Mouse (Mus musculus) midbrain, postnatal 0 days (tissue): ENCODE measurements around the gene Slc41a3. TPM values are rescaled to one million over a fixed set of nuclear protein-coding genes. Genes with fewer than 3 reads are reported as not detected.
"Not testable (repeated sequence)": the region's sequence is repeated elsewhere in the genome, so short reads cannot be mapped to it uniquely, and the experiment has no call there.

Experiments used
- ATAC-seq: fragments of 200-750 bp; cut with Nextera tagmentation; 2 replicates; pipeline ENCODE4 v1.8.0; 2017; ENCODE audit warnings: moderate number of reproducible peaks, mild to moderate bottlenecking, moderate TSS enrichment, moderate library complexity; ENCODE audit not compliant: low FRiP score
- DNase-seq: peaks from one replicate; pipeline ENCODE4 v3.0.0-alpha.2; 2015; ENCODE audit warnings: low spot score
- H3K27ac ChIP-seq: fragments of 300-500 bp; sonication (generic); 2 replicates; pipeline ENCODE4 v1.5.1; 2014; ENCODE audit warnings: low read depth, mild to moderate bottlenecking, low read length, mixed read lengths
- H3K27me3 ChIP-seq: fragments of 300-500 bp; sonication (generic); 2 replicates; pipeline ENCODE4 v1.6.1; 2014; ENCODE audit warnings: low read length, control low read depth, mixed read lengths; ENCODE audit not compliant: insufficient read depth
- H3K36me3 ChIP-seq: fragments of 300-500 bp; sonication (generic); 2 replicates; pipeline ENCODE4 v1.6.1; 2014; ENCODE audit warnings: low read length, control low read depth, mixed read lengths; ENCODE audit not compliant: insufficient read depth
- H3K4me1 ChIP-seq: fragments of 300-500 bp; sonication (generic); 2 replicates; pipeline ENCODE4 v1.6.1; 2014; ENCODE audit warnings: mild to moderate bottlenecking, control low read depth, antibody characterized with exemption, low read length, mixed read lengths; ENCODE audit not compliant: insufficient read depth
- H3K4me2 ChIP-seq: fragments of 300-500 bp; sonication (generic); 2 replicates; pipeline ENCODE4 v1.6.1; 2014; ENCODE audit warnings: low read depth, mild to moderate bottlenecking, low read length, mixed read lengths; ENCODE audit not compliant: poor library complexity, severe bottlenecking
- H3K4me3 ChIP-seq: fragments of 300-500 bp; sonication (generic); 2 replicates; pipeline ENCODE4 v1.5.1; 2014; ENCODE audit warnings: low read depth, mild to moderate bottlenecking, low read length, moderate library complexity
- H3K9ac ChIP-seq: fragments of 300-500 bp; sonication (generic); replicated peaks from 2 replicates; pipeline ENCODE4 v1.6.1; 2014; ENCODE audit warnings: mild to moderate bottlenecking, low read length, moderate library complexity, mixed read lengths; ENCODE audit not compliant: poor library complexity, severe bottlenecking
- H3K9me3 ChIP-seq: fragments of 300-500 bp; sonication (generic); 2 replicates; pipeline ENCODE4 v1.6.1; 2016; ENCODE audit warnings: low read length, control low read depth
- CTCF ChIP-seq: IDR thresholded peaks from 2 replicates; pipeline ENCODE4 v1.5.1; 2016; ENCODE audit warnings: antibody characterized with exemption, mild to moderate bottlenecking
- WGBS: fragments of 180-500 bp; shearing (Covaris S2); extraction: QIAGEN DNeasy Blood & Tissue Kit; methylation state at CpG from one replicate; pipeline ENCODE4 v1.1.7; 2014; 5-methylcytosine and 5-hydroxymethylcytosine counted together
- polyA plus RNA-seq: library from polyadenylated mRNA; unstranded; fragments of >200 nt; fragmentation: Nextera tagmentation; extraction: Ambion mirVana; gene quantifications from 2 replicates; pipeline ENCODE4 v1.2.1, GENCODE M21; 2015
- total RNA-seq: library from RNA; depleted of rRNA; stranded (reverse); fragments of >200 nt; gene quantifications from 2 replicates; pipeline ENCODE4 v1.2.3, GENCODE M21; 2014

Slc41a3 gene
- total and polyA plus RNA-seq, 2 experiments from 2014 or later = 14.4 to 14.8 TPM

DNA sequence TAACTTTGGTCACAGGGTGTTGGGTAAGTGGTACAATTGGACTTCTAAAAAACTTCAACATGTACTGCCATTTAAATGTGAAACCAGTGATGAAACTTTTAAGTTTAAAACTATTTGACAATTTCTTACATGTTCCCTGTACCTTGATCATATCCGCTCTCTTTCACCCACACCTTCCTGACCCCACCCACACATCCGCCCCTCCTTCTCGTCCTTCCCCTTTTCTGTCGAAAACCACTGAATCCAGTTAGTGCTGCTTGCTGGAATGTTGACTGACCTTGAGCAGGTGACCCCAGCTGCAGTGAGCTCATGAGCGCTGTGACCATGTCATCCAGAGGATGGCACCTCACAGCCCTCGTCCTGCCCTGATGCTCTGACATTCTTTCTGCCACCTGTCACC, 25.0 kb downstream of the Slc41a3 start:
- H3K9ac ChIP-seq = no peak overlapping the region
- 92% methylated on average over 6 of the region's 6 CpGs for WGBS
- no peak overlapping the region for H3K4me2 ChIP-seq
- TF ChIP-seq CTCF = no peak
- no peaks in the 10 kb centered on the region for H3K9me3 ChIP-seq
- H3K36me3 ChIP-seq = no peaks in the 10 kb centered on the region
- no peak overlapping the region for H3K27ac ChIP-seq
- DNase-seq = no peak
- H3K27me3 ChIP-seq = no peaks in the 10 kb centered on the region
- H3K4me3 ChIP-seq = no peak overlapping the region
- H3K4me1 ChIP-seq = no peaks in the 10 kb centered on the region
- ATAC-seq = no peak

DNA sequence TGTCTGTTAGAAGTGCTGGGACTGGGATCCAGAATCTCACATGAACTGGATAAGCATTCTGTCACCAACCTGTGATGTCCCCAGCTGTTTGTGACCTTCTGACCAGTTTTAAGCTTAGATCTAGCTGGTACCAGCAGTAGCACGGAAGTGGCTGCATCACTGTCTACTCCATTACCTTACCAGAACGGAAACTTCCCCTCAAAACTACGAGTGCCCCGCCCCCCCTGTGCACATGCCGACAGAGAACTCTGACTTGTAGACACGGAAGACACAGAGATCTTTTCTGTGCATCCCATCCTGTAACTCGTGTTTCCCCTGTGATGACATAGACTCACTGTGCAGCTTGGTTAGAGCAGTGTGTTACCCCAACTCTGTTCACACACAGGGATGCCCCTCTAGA, 25.9 kb downstream of the Slc41a3 start:
- ATAC-seq = no peak
- no peaks in the 10 kb centered on the region for H3K27me3 ChIP-seq
- 93% methylated on average over 7 of the region's 7 CpGs for WGBS

DNA sequence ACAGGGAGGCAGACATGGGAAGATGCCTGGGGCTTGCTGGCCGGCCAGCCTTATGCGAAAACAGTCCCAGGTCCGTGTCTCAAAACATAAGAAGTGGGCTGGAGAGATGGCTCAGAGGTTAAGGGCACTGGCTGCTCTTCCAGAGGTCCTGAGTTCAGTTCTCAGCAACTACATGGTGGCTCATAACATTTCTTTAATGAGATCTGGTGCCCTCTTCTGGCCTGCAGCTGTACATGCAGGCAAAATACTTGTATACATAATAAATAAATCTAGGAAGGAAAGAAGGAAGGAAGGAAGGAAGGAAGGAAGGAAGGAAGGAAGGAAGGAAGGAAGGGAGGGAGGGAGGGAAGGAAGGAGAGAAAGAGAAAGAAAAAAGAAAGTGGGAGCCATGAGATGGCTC, 28.0 kb downstream of the Slc41a3 start:
- TF ChIP-seq CTCF = peak; percentile 51
- 79% methylated on average over 3 of the region's 3 CpGs for WGBS
- DNase-seq, H3K4me2 ChIP-seq, H3K9me3 ChIP-seq, H3K9ac ChIP-seq, H3K36me3 ChIP-seq, ATAC-seq, H3K4me3 ChIP-seq, H3K4me1 ChIP-seq, H3K27me3 ChIP-seq, H3K27ac ChIP-seq: not testable (repeated sequence)

More for the DNA sequence above, 25.9 kb downstream of the Slc41a3 start:
- DNase-seq = no peak
- TF ChIP-seq CTCF = no peak
- Histone ChIP-seq H3K27ac (no peak overlapping the region), H3K36me3 (no peaks in the 10 kb centered on the region), H3K9ac (no peak overlapping the region), H3K9me3 (no peaks in the 10 kb centered on the region), H3K4me2 (no peak overlapping the region), H3K4me1 (no peaks in the 10 kb centered on the region), H3K4me3 (no peak overlapping the region)

DNA sequence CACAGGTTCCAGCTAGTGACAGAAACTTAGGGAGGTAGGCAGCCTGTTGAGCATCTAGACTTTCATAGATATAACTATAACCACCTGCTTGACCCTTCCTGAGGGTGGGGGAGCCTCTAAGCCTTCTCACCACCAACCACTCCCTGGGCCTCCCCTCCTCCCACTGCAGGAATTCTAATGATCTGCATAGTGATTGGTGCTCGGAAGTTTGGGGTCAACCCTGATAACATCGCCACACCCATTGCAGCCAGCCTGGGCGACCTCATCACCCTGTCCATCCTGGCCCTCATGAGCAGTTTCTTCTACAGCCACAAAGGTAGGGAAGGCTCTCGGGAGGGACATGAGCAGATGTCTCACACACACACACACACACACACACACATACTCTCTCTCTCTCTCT, 30.6 kb downstream of the Slc41a3 start:
- no peak overlapping the region for H3K27ac ChIP-seq
- TF ChIP-seq CTCF = no peak
- H3K36me3 ChIP-seq = peaks cover 7% of the 10 kb centered on the region; the same call in 1 of the 2 replicates
- H3K4me2 ChIP-seq = no peak overlapping the region
- no peaks in the 10 kb centered on the region for H3K4me1 ChIP-seq
- H3K4me3 ChIP-seq = no peak overlapping the region
- 47% methylated on average over 4 of the region's 4 CpGs for WGBS
- no peak overlapping the region for H3K9ac ChIP-seq
- ATAC-seq (no peak), DNase-seq (no peak)
- H3K27me3 ChIP-seq = no peaks in the 10 kb centered on the region
- no peaks in the 10 kb centered on the region for H3K9me3 ChIP-seq

DNA sequence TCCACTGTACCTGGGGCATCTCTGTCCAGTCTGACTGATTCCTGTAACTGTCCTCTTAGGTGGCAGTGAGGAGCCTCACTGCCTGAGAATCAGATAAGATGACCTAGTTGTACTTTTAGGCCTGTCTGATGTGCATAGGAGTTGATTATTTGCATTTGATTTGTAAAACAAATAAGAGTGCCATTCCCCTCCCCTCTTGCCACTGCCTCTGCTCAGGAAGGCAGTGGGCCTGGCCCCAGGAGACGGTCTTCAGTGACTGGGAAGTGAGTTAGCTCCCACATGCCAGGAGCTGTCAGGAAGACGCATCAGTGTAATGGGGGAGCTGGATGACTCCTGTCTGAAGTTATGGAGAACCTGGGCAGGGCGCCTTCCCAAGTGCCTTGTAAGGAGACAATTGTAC, 31.1 kb downstream of the Slc41a3 start:
- no peaks in the 10 kb centered on the region for H3K27me3 ChIP-seq

DNA sequence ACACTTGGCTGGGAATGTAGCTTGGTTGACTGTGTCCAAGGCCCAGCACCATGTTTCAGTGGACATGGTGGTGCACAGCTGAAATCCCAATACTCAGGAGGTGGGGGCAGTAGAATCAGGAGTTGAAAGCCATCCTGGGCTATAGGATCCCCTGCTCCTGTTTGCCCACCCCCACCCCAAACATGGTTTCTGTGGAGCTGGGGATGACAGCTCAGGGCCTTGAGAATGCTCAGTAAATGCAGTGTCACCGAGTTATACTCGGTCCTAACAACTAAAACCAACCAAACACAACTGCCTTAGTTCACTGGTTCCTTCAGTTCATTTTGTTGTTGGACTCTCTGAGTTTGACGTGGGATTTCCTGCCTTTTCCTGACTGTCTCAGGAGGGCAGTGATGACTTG, 38.5 kb downstream of the Slc41a3 start:
- no peak for ATAC-seq
- WGBS = 81% methylated on average over 3 of the region's 3 CpGs
- Histone ChIP-seq H3K36me3 (no peaks in the 10 kb centered on the region), H3K4me2 (no peak overlapping the region), H3K27ac (no peak overlapping the region), H3K4me3 (no peak overlapping the region), H3K9ac (no peak overlapping the region), H3K4me1 (no peaks in the 10 kb centered on the region), H3K9me3 (no peaks in the 10 kb centered on the region), H3K27me3 (no peaks in the 10 kb centered on the region)
- TF ChIP-seq CTCF = no peak
- DNase-seq = no peak

More for the DNA sequence above, 31.1 kb downstream of the Slc41a3 start:
- no peaks in the 10 kb centered on the region for H3K9me3 ChIP-seq
- WGBS = 79% methylated on average over 3 of the region's 3 CpGs
- ATAC-seq (no peak), DNase-seq (no peak)
- no peak overlapping the region for H3K4me3 ChIP-seq
- H3K27ac ChIP-seq = no peak overlapping the region
- no peak for TF ChIP-seq CTCF
- no peaks in the 10 kb centered on the region for H3K4me1 ChIP-seq
- H3K4me2 ChIP-seq = no peak overlapping the region
- 0 out of 2 replicates have a peak overlapping the region, but pooled peaks have one; percentile 4 for H3K9ac ChIP-seq
- H3K36me3 ChIP-seq = peaks cover 7% of the 10 kb centered on the region; the same call in 1 of the 2 replicates
